Mouse (Mus musculus) forelimb bud, embryonic 11.5 days (tissue): ENCODE data around the gene Krt90.
A peak's percentile ranks its signal among the peaks of the same experiment; 100 is the strongest.

Source experiments
- DNase-seq: peaks from one replicate; pipeline ENCODE4 v3.0.0-alpha.2; 2012; ENCODE audit warnings: low read depth, low spot score

Krt90 gene

DNA sequence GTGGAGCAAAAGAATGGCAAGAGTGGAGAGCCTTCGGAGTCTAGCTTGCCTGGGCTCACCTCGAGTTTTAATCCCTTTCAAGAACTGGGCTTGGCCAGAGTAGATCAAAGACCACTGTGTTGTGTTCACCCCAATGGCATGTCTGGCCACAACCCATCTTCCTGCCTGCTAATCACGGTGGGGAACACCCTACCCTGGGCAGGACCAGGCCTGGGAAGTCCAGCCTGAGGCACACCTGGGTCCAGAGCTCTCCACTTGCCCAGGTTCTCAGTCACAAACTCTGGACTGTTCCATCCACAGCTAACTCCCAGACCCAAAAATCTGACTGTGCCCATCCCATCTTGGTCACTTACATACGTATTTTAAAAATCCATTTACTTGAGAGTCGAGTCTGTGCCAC, at the start of gene Krt90:
Gene Krt90 (minus strand): TSS at position 101 of the 400 bp plus-strand sequence.
- no peak for DNase-seq

DNA sequence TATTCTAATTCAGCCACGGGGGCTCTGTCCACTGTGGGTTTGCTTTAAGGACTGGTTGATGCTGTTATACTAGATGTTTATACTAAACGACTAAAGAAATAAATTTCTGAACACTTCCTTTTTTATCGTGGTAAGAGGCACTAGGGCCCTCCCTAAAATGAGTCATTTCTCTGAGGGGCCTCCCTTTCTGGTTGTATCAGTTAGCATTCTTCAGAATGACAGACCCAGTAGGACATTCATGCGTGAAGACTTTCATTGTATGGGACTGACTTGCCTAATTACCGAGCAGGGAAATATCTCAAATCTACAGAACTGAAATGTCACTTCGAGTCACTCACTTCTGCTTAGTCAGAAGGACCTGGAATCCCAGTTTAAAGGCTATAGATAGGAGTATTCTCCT, 36.4 kb upstream of the Krt90 start:
- no peak for DNase-seq

DNA sequence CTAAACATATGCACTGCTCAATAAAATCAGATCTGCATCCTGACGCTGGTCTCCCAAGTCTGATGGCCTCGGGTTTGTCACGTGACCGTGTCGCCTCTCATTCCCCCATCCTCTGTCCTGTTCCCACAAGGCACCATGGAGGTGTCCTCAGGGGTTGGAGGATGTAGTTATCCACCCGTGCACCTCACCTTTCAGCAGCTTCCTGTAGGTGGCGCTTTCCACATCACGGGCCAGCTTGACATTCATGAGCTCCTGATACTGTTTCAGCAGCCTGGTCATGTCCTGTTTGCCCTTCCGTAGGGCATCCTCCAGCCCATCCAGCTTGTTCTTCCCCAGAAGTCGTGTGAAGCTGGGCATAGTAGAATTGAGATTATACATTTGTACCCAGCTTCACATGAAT, 25.5 kb upstream of the Krt90 start:
- no peak for DNase-seq

DNA sequence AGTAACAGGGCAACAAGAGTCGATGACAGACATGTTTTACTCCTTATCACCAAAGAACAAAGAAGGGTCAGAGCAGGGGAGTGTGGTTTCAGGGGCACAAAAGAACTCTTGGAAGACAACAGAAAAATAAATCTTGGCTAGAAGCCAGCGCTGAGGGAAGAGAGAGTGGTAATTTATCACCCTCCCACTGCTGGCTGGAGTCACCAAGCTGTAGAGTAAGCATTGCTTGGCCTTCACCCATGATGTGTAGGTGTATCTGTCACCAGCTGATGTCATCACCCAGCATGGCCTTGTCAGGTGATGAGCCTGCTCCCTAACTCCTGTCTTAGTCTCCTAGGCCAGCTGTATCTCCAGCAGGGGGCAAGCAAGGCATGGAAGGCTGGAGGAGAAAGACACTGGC, 21.7 kb upstream of the Krt90 start:
- DNase-seq, result no peak

DNA sequence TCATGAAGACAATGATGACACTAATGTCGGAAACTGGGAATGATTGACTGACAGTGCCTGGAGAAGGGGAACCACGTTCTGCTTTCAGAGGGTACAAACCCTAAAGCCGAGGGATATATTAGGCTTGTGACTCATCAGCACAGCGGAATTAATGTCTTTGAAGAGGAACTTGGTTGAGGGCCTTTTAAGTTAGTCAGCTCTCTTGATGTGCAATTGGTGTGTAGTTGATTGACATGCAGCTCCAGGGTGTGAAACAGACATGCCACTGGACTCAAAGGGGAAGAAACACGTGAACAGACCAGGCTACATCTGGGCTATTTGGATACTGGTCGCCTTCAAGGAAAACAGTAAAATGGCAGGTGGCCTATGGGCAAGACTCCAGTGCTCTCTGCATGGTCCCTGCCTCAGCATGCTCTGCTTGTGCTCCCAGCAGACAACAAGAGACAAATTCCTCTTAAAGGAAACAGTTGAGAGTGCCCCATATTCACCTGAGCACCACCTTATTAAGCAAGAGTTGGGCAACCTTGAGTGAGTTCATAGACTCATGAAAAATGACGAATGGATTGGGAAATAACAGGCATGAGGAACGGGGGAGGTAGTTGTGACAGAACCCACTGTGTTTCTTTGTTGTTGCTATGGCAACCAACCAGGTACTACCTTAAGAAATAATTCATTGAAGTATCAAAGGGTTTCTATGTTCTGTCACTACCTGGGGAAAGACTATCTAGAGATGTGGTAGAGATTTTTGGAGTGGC, 20.6 kb upstream of the Krt90 start:
- no peak for DNase-seq

DNA sequence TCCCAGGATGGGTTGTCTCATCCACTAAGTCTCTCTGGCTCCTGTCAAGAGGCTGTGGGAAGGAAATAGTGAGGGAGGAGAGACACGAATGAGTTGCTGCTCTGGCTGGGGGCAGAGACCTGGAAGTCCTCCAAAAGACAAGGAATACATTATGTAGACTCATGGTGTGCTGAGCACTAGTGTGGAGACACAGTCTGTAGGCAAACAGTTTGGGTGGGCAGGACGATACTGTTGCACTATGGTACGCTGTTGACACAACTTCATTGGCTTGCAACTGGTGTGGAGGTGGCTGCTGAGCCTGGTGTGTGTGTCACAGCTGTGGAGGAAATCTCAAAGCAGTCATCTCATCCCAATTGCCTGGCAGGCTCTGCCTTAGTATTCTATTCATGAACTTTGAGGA, 19.0 kb upstream of the Krt90 start:
- no peak for DNase-seq

DNA sequence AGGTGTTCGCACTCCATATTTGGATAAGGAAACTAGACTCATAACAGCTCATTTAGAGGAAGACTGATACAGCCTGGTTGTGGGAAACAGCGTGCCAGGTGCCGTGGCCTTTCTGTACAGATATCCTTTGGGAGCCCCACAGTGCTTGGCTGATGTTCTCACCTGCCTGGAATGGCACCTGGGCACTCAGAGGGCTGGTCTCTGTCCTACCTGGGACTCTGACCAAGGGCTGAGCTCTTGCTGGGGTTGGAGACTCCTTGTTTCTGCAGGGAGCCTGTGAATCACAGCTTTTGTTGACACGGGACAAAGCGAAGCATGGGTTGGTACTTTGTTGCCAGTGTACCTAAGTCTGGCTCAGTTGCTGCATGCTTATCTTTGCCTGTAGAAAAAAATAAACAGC, 12.8 kb upstream of the Krt90 start:
- no peak for DNase-seq

DNA sequence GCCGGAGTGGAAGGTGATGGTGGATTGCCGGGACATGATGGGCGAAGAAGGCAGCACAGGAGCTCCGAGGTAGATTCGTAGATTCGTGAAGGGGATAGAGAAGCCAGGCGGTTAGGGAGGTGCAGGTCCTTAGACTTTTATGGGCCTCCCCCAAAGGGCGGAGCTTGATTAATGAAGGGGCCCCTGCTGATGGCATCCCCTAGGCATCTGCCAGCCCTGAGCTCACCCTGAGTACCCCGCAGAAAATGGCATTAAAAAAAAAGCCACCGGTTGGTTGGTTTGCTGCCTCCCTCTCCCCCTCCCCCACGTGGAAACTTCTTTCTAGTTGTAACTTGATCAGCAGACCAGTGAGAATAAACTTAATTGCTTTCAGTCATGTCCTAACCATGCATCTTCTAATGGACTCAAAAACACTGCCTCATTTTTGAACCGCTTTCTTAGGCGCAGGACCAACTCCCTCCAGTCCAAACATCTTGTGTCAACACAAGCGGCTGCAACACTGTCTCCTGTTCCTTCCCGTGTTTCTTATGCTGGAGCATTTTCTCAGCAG, 11.1 kb upstream of the Krt90 start, which contains the start of gene Krt75:
Gene Krt75 (minus strand): TSS at position 109 of the 550 bp plus-strand sequence.
- no peak for DNase-seq

DNA sequence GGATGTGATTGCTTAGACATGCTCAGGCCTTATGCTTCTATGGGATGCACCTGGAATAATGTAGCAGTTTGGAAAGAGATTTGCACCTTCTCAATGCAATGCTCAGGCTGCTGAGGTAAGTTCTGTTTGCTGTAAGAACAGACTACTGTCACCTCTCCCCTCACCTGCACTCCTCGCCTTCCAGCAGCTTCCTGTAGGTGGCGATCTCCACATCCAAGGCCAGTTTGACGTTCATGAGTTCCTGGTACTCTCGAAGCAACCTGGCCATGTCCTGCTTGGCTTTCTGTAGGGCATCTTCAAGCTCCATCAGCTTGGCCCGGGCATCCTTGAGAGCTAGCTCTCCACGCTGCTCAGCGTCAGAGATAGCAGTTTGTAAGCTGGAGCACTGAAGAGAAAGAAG, 5.0 kb upstream of the Krt90 start:
- DNase-seq, result no peak

DNA sequence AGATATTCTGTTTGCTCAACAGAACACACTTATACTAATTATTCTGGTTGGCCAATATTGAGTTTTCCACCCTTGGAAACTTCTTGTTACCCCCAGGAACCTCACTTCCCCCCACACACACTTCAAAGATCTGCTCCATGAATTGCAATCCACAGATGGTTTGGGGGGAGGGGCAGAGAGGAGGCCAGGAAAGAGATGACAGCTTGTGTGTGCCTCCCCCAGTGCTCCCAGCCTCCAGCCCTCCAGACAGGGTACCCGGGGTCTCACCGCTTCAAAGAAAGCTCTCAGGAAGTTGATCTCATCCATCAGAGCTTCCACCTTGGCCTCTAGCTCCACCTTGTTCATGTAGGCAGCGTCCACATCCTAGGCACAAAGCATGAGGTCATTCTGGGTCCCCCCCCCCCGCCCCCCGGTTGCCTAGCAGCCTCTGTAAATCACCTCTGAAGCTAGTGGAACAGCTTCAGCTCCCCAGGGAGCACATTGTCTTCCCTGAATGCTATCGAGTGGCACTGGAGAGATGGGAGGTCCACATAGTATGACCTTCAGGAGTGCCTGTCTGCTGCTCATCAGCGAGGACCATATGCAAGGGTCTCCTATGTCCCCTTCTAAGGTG, 4.6 kb downstream of the Krt90 start:
- DNase-seq, result no peak

DNA sequence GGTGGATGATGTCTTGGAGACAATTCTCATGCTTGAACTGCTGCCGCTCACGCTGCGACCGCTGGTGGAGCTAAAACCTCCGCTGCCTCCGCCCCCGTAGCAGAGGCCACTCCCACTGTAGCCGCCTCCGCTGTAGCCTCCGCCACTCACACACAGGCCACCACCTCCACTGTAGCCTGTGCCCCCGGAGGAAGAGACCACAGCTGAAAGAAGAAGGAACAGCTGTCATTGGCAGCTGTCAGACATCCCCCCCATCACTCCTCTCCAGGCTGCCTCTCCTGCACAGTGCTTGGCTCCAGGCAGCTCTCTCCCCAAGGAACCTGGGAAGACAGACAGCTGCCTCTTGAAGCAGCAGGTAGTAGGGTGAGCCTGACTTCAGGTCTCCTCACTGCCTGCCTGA, 9.6 kb downstream of the Krt90 start:
- DNase-seq, result peak; percentile 30

DNA sequence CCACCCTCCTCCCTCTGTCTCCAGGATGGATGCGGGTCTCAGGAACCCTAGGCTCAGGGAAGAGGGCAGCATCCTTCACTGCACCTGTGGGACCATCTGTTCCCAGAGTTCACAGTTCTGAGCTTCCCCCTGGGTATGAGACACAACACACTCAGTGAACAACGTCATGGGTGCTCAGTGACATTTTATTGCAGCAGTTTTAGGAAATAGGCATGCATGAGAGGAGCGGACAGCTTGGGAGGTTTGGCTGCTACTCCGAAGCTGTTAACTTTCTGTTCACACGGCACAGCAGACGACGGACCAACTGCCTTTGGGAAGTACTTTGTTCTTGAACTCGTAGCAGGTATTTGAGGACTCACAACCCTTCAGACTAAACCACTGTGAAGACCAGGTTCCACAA, 10.6 kb downstream of the Krt90 start:
- no peak for DNase-seq

DNA sequence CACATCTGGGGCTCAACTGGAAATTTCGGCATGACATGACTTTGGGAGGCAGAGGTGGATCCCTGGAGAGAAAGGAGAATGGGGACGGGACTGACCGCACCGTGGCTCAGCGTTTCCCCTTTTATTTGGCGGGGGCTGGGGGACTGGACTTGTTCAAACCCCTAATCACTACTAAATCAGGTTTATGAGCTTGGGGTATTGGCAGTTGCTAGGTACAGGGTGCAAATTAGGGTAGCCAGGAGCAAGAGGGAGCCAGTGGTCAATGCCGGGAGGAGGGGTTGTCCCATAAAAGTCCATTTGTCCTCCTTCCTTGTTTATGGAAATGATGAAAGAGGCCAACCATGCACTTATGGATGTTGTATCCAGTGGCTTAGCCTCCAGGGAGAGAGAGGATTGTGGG, 12.2 kb downstream of the Krt90 start, which contains the start of gene Krt82:
Gene Krt82 (minus strand): TSS at position 101 of the 400 bp plus-strand sequence.
- no peak for DNase-seq

DNA sequence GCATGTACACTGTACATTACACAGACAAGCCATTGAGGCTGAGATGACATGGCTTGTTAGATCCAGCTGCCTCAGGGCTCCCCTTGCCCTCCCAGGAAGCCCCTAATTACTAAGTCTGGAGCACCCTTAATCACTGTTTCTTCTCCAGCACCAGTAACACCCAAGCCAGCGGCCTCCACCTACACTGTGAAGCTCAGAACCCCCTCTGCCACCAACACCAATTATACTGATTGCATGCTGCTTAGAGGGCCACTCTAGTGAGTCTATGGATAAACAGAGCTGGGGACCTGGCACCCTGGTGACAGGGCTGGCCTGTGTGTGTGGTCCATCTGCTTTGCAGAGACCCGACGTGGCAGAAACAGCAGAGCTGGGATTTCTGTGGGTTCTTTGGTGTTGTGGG, 18.3 kb downstream of the Krt90 start:
- no peak for DNase-seq

DNA sequence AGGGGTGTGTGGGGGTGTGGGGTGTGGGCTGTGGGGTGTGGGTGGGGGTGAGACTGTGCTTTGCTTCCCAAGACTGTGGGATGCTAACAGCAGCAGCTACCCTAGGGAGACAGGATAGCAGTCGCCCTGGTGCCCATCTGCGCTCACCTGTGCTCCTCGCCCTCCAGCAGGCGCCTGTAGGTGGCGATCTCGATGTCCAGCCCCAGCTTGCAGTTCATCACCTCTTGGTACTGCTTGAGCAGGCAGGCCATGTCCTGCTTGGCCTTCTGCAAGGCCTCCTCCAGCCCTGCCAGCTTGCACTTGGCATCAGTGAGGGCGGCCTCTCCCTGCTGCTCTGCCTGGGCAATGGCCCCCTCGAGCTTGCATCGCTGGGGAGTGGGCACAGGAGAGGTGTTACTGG, 20.2 kb downstream of the Krt90 start:
- no peak for DNase-seq

DNA sequence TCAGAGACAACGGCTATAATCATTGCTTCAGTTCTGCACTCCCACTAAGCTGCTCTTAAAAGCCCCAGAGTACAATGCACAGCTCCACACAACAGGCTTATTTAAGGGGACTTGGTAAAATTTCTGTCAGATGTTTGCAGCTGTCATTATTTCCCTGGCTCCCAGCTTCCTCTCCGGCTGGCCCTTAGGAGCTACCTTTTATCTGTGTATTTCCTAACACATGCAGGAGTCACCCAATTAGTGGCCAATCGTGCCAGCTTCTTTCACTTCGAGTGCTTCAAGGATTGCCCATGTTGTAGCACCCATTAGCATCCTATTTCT, 24.2 kb downstream of the Krt90 start:
- DNase-seq, result no peak

DNA sequence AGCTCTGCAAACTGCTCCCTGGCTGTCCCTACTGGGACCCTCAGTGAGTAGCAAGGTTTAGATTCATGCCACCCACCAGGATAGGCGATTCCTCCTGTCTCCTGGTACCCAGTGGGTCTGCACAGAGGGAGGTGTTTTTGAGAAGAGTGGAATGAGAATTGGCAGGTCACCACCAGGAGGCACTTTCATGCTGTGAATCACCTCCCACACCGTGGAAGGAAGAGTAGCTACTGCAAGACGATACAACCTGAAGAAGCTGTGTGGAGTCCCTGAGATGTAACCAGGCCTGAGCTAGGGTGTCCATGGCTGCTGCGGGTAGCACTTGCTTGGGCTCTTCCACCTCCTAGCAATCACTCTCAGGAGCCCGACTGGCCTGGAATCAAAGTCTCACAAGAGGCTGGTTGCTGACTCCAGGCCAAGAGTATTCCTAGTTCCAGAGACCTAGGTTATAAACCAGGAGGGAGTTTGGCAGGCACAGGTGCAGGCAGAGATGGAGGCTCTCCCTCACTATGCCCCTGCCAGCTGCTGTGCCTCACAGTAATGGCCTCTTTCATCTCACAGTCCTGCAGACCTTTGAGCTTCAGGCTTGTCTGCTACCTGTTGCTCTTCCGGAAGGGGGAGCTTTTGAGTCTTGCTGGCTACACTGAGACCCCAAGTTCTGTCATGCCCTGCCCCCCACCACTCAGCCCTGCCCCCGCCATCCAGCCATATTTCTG, 24.7 kb downstream of the Krt90 start:
- DNase-seq, result no peak

DNA sequence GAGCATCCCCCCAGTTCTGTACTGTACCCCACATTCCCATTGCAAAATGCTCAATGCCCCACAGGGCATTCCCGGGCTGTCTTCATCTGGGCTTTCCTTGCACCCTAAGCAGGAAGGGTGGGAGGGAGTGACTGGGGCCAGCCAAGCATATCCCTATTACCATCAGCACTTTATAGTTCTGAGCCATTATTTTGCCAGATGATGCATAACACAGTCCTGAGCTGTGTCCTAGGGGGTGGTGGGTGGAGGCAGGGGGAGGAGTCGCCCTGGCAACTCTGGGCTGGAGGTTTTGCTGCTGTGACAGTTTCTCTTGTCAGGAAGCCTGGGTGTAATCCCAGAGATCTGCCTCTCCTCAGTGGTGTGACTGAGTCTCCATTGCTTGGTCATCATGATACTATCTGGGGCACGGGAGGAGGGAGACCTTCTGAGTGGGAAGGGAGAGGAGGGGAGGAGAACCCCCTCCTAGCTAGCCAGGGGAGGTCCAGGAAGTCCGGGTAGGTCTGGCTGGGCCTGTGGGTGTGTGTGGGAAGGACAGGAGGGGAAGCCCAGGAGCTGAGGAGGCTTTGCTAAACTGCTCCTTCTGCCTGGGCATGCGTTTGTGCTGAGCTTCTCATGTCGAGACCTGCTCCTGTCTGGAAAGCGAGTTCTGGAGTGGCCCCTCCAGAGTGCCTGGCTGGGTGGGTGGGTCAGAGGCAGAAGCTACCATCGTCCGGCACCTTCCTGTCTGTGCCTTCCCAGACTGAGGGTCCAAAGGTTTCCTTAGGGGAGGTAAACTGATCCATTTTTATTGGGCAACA, 26.5 kb downstream of the Krt90 start:
- DNase-seq, result no peak

DNA sequence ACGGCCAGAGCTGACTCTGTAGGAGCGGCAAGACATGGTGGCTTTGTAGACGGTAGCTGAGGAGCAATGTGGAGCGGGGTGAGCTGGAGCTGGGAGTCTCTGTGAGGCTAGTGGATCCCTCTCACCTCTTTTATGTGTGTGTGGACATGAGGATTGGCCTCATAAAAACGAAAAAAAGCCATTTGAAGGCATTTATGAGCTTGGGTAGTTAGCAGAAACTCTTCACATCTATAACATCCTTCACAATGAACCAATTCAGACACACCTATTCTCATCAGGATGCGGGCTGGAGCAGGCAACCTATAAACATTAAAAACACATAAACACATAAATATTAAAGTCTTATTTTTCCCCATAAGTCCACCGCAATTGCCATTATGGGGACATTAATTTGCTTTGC, 30.0 kb downstream of the Krt90 start, which contains the start of gene Krt84:
Gene Krt84 (minus strand): TSS at position 101 of the 400 bp plus-strand sequence.
- no peak for DNase-seq

DNA sequence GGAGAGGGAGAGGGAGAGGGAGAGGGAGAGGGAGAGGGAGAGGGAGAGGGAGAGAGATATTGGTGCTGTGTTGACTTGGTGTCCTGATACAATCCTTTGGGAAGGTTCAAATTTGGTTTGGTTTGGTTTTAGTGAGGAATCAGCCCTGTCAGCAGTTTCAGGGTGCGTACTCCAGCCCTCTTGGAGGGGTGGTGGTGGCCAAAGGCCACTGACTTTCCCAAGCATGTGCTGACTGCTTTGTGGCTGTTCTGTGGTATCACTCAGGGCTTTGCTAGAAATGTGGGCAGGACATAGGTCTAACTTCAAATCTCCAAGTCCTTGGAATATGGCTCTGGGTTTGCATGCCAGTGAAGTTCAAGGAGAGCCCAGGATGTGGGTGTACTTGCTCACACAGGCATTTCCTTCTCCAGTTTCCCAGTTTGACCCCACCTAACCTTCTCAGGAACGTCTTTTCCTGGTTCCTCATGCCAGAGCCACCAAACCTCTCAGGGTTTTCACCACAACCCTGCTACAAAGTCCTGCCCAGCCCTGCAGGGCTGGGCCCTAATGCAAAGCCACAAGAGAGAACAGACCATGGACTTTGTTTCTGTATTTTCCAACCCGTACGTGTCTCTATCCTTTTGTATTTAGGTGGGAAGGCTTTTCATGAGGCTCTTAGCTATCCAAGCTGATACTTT, 40.1 kb downstream of the Krt90 start:
- DNase-seq, result no peak

DNA sequence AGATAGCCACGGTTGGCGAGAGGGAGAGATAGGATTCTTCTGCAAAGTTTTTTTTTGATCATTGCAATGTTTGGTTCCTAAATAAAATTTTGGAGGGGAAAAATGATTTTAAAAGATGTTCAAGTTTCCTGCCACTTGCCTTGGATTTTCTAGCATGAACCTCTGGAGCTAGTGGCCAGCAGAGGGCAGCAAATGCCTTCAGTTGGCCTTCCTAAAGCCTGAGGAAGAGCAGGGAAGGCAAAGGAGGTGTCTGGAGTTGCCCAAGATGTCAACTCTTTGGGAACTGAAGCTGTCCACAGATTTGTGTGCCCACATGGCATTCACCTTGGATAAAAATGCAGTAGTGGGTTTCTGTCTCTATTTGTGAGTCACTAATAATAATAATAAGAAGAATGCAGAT, 43.0 kb downstream of the Krt90 start:
- peak; percentile 73 for DNase-seq
